ENCODE assay signal across 8 mouse cellular contexts in genomic region chr7:133120221-133120751, GRCm38 (mm10). TPM values are rescaled to one million over a fixed set of nuclear protein-coding genes. Genes with fewer than 3 reads are reported as not detected.
DNase-seq lines count a peak whose midpoint lies in the region; ATAC-seq and TF ChIP-seq lines count a peak whose summit lies in the region.

No protein-coding gene starts in this region.

- TF ChIP-seq CTCF in brain, embryonic 14.5 days (IDR thresholded peaks at IDR 0.05; ENCODE audit: borderline replicate concordance, extremely low read depth, insufficient read depth, insufficient read length): no peak

- no peaks in the 10 kb centered on the region for H3K27me3 ChIP-seq in heart, embryonic 11.5 days (ENCODE audit: control insufficient read depth, insufficient read depth, low read length)
- no peaks in the 10 kb centered on the region for H3K27me3 ChIP-seq in hindbrain, embryonic 15.5 days
- H3K27me3 ChIP-seq in midbrain, embryonic 16.5 days (ENCODE audit: control insufficient read depth, insufficient read depth, low read depth, low read length): no peaks in the 10 kb centered on the region

- ATAC-seq in heart, embryonic 11.5 days (replicated peaks; ENCODE audit: insufficient number of reproducible peaks, low FRiP score, low TSS enrichment): no peak
- ATAC-seq in hindbrain, embryonic 15.5 days (ENCODE audit: low FRiP score, low read depth): no peak
- no peak for ATAC-seq in midbrain, embryonic 16.5 days

- intact Hi-C loops in gastrocnemius, postnatal 14 days (cut with DNase I; ENCODE audit: low total_unique reads): loop anchor here (5.0 kb wide), 1 partner anchor 63 kb away; no protein-coding TSS in a partner anchor

- no peaks in the 10 kb centered on the region for H3K36me3 ChIP-seq in heart, embryonic 11.5 days (ENCODE audit: control insufficient read depth, insufficient read depth, low read length)
- H3K36me3 ChIP-seq in hindbrain, embryonic 15.5 days: no peaks in the 10 kb centered on the region
- H3K36me3 ChIP-seq in midbrain, embryonic 16.5 days (ENCODE audit: control insufficient read depth, insufficient read depth, low read length): no peaks in the 10 kb centered on the region

- H3K4me3 ChIP-seq in heart, embryonic 11.5 days (ENCODE audit: low read depth, low read length): peak overlapping the region; percentile 93
- peak overlapping the region; percentile 86 for H3K4me3 ChIP-seq in hindbrain, embryonic 15.5 days
- peak overlapping the region; percentile 20 for H3K4me3 ChIP-seq in midbrain, embryonic 16.5 days (ENCODE audit: low read depth, low read length)

- peaks cover 46% of the 10 kb centered on the region for H3K4me1 ChIP-seq in heart, embryonic 11.5 days (ENCODE audit: control insufficient read depth, insufficient read depth, low read length)
- H3K4me1 ChIP-seq in hindbrain, embryonic 15.5 days (replicated peaks): peaks cover 64% of the 10 kb centered on the region
- H3K4me1 ChIP-seq in midbrain, embryonic 16.5 days (ENCODE audit: control insufficient read depth, insufficient read depth, low read length): peaks cover 38% of the 10 kb centered on the region

- DNase-seq in heart, postnatal 4 days: no peak
- DNase-seq in brain, embryonic 14.5 days (ENCODE audit: low read depth): peak; percentile 67
- no peak for DNase-seq in adrenal gland, adult 8-10 months
- DNase-seq in cerebellum, adult 8-10 months: no peak
- DNase-seq in gastrocnemius, postnatal 14 days: no peak

- 0 out of 2 replicates have a peak overlapping the region, but pooled peaks have one; percentile 41 for H3K27ac ChIP-seq in heart, embryonic 11.5 days (ENCODE audit: low read depth, low read length)
- no peak overlapping the region for H3K27ac ChIP-seq in hindbrain, embryonic 15.5 days (replicated peaks)
- no peak overlapping the region for H3K27ac ChIP-seq in midbrain, embryonic 16.5 days (ENCODE audit: low read length)

- no peak for TF ChIP-seq POLR2A in brain, embryonic 14.5 days (IDR thresholded peaks at IDR 0.05; ENCODE audit: borderline replicate concordance, extremely low read depth, insufficient read depth, insufficient read length, poor library complexity, severe bottlenecking)

- peak overlapping the region; percentile 76 for H3K4me2 ChIP-seq in heart, embryonic 11.5 days
- H3K4me2 ChIP-seq in hindbrain, embryonic 15.5 days: peak overlapping the region; percentile 99
- H3K4me2 ChIP-seq in midbrain, embryonic 16.5 days (ENCODE audit: low read length): peak overlapping the region; percentile 95

- H3K9ac ChIP-seq in heart, embryonic 11.5 days (ENCODE audit: low read depth, low read length): peak overlapping the region; percentile 70; the same call in 1 of the 2 replicates
- peak overlapping the region; percentile 44 for H3K9ac ChIP-seq in hindbrain, embryonic 15.5 days
- H3K9ac ChIP-seq in midbrain, embryonic 16.5 days (ENCODE audit: low read depth, low read length): peak overlapping the region; percentile 46; the same call in 1 of the 2 replicates

- 6% methylated on average over 15 of the region's 15 CpGs for WGBS in heart, embryonic 11.5 days (ENCODE audit: insufficient replicate concordance)
- 8% methylated on average over 15 of the region's 15 CpGs for WGBS in hindbrain, embryonic 15.5 days
- 8% methylated on average over 15 of the region's 15 CpGs for WGBS in midbrain, embryonic 16.5 days

- H3K9me3 ChIP-seq in heart, embryonic 11.5 days (replicated peaks; ENCODE audit: control insufficient read depth, low read length): no peaks in the 10 kb centered on the region
- no peaks in the 10 kb centered on the region for H3K9me3 ChIP-seq in hindbrain, embryonic 15.5 days
- H3K9me3 ChIP-seq in midbrain, embryonic 16.5 days (replicated peaks; ENCODE audit: control insufficient read depth, low read length, poor library complexity, severe bottlenecking): no peaks in the 10 kb centered on the region

RNA-seq across cellular contexts. Expression of gene Fgfr2, which starts 2.9 kb away (rescaled TPM):
- polyA plus RNA-seq in heart, embryonic 11.5 days (2014; fragmentation: Nextera tagmentation; extraction: Ambion mirVana): 24.9 and 27.0 TPM in 2 replicates
- 10 to 100 TPM; 10.2 to 10.6 TPM for total RNA-seq in heart, postnatal 4 days (2021)
- 48.4 and 52.3 TPM in 2 replicates for polyA plus RNA-seq in brain, embryonic 14.5 days (2012; rRNA removed)
- 23.9 and 28.5 TPM in 2 replicates for polyA plus RNA-seq in hindbrain, embryonic 15.5 days (2015; fragmentation: Nextera tagmentation; extraction: Ambion mirVana)
- 20.8 and 23.8 TPM in 2 replicates for polyA plus RNA-seq in midbrain, embryonic 16.5 days (2015; fragmentation: Nextera tagmentation; extraction: Ambion mirVana)
- total RNA-seq in adrenal gland, adult 8-10 months (2022): 100 to 1,000 TPM; 193 to 471 (median 262) TPM
- 1 to 10 TPM; 1.2 to 1.8 TPM for total RNA-seq in gastrocnemius, postnatal 14 days (2021)

RNA-seq across cellular contexts. Expression of gene Ctbp2, which starts 3.9 kb away (rescaled TPM):
- 59.6 and 62.7 TPM in 2 replicates for polyA plus RNA-seq in heart, embryonic 11.5 days (2014; fragmentation: Nextera tagmentation; extraction: Ambion mirVana)
- 10 to 100 TPM; 56.0 to 65.3 TPM for total RNA-seq in heart, postnatal 4 days (2021)
- polyA plus RNA-seq in brain, embryonic 14.5 days (2012; rRNA removed): 115 and 141 TPM in 2 replicates
- polyA plus RNA-seq in hindbrain, embryonic 15.5 days (2015; fragmentation: Nextera tagmentation; extraction: Ambion mirVana): 61.6 and 65.0 TPM in 2 replicates
- polyA plus RNA-seq in midbrain, embryonic 16.5 days (2015; fragmentation: Nextera tagmentation; extraction: Ambion mirVana): 43.7 and 52.4 TPM in 2 replicates
- 10 to 100 TPM; 60.6 to 88.6 (median 73.7) TPM for total RNA-seq in adrenal gland, adult 8-10 months (2022)
- total RNA-seq in gastrocnemius, postnatal 14 days (2021): 10 to 100 TPM; 22.4 to 29.3 TPM

Comparison
In these comparisons a context has a peak if more than half of its experiments do, and no peak if none do; other contexts are left out.
1. H3K4me3 ChIP-seq: peak in every context shown above with its lines; median percentile 93 in heart, embryonic 11.5 days; 86 in hindbrain, embryonic 15.5 days; 20 in midbrain, embryonic 16.5 days.